Mouse (Mus musculus): ENCODE measurements at regions not wholly inside any gene's neighbourhood (a gene's known extent, or its start where the extent isn't known, plus 50 kb on each side); places are given as distances from the start of the nearest gene placed in this dataset.
"Not testable (repeated sequence)": the region's sequence is repeated elsewhere in the genome, so short reads cannot be mapped to it uniquely, and the experiment has no call there.

- DNase-seq (ENCODE audit: low spot score in 2 of 2) = no peak
Measured at GRCm38 (mm10) chr16:12699557-12699956, 409.9 kb upstream of the Ercc4 start.

DNA sequence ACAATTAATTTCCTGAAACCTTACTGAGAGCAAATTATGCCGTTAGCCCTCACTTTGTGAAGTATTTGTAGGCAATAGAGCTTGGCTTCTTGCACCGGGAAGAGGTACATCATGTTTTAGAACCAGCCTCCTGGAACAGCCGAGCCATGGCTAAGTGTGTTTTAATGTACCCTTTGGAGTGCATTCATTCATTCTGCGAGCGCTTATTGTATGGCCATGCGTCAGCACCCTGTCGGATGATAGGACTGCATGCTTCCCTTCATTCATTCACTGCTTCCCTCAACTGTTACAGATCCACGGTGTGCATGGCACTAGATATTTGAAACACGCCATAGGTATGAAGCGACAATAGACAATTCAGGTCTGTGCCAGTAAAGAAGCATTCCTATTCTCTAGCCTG is 409.4 kb upstream of the Ercc4 start:
- DNase-seq (ENCODE audit: low spot score in 2 of 2) = no peak

DNA sequence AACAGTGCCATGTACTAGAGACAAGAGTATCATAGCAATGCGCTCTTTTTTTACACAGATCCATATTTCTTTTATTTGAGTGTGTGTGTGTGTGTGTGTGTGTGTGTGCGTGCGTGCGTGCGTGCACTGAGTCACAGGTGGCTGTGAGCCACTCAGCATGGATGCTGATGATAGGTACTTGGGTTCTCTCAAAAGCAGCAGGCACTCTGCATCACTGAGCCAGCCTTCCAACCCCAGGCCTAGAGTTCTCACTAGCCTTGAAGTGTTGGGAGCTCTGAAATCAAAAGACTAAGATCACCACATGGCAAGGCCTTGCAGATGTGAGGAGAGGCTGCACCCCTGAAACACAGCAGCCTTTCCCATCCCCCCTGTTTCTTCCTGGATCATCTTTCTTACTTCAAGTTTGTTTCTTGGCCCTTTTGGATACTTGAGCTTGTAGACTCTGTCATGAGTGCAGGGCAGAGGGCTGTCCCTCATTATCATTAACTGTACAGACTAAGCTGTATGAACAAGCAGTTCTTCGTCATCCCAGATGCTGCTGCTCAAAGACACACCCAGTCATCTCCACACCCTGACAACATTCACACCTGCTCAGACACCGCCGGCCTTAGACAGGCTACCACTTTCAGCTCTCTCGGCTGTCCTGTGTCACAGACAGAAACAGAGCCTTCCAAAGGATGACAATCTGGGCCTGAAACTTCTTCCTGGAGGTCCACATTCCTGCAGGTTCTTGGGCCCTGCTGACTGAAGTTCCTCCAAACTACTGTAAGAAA is 405.5 kb upstream of the Ercc4 start:
- DNase-seq (ENCODE audit: low spot score in 2 of 2) = no peak

DNA sequence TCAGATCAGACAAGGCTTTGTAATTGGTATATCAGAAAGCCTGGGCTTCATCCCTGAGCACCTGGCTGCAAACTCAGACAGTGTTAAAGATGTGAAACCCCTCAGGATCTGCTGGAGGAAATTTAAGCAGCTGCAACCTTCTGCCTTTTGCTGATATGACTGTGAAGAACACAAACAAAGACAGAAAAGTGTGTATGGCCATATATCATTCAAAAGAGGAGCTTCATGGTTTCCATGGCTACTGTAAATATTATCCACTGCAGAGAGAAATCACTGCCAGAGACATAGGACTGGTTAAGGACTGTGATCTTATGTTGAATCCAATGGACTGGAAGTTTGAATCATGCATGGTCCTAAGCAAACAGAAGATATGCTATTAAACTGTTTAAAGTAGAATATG is 402.6 kb upstream of the Ercc4 start:
- DNase-seq (ENCODE audit: low spot score in 2 of 2) = no peak

- not testable (repeated sequence) for DNase-seq (ENCODE audit: low spot score in 2 of 2)
Measured at GRCm38 (mm10) chr16:12721368-12721767, 388.1 kb upstream of the Ercc4 start.

DNA sequence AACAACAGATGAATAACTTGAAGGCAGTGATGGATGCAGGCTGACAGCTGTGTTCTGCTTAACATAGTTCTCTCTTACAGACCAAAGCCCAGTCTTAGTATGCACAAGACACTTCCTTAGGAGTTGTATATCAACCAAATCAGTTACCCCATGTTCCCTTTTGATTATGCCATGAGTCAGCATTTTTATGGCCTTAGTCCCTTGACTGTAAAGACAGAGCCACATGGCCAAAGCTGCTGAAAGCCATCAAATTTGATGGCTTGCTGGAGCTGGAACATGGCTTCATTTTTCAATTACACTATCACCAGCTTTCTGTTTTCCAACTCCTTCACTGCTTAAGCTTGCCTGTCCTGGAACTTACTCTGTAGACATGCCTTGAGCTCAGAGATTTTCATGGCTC is 383.4 kb upstream of the Ercc4 start:
- no peak for DNase-seq (ENCODE audit: low spot score in 2 of 2)

DNA sequence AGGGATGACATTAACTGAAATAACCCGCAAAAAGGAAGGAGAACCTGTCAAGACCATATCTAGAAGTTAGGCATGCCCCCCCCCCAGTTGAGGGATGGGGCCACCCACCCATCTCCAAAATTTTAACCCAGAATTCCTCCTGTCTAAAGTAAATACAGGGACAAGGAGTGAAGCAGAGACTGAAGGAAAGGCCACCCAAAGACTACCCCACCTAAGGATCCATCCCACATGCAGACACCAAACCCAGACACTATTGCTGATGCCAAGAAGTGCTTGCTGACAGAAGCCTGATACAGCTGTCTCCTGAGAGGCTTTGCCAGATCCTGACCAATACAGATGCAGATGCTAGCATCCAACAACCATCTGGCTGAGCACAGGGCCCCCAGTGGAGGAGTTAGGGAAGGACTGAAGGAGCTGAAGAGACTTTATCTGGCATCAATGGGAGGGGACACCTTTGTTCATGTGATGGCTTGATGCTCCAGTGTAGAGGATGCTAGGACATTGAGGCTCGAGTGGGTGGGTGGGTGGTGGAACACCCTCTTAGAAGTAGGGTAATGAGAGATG is 379.2 kb upstream of the Ercc4 start:
- not testable (repeated sequence) for DNase-seq (ENCODE audit: low spot score in 2 of 2)

DNA sequence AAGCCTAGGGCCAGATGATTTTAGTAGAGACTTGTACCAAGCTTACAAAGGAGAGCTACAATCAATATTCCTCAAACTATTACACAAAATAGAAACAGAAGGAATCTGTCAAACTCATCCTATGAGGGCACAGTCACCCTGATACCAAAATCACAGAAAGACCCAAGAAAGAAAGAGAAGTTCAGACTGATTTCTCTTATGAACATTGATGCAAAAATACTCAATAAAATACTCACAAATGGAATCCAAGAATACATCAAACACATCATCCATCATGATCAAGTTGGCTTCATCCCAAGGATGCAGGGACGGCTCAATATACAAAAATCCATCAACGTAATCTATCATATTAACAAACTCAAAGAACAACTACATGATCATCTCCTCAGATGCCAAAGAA is 377.9 kb upstream of the Ercc4 start:
- no peak for DNase-seq (ENCODE audit: low spot score in 2 of 2)

- DNase-seq (ENCODE audit: low spot score in 2 of 2) = no peak
Measured at GRCm38 (mm10) chr16:12742472-12742871, 367.0 kb upstream of the Ercc4 start.

DNA sequence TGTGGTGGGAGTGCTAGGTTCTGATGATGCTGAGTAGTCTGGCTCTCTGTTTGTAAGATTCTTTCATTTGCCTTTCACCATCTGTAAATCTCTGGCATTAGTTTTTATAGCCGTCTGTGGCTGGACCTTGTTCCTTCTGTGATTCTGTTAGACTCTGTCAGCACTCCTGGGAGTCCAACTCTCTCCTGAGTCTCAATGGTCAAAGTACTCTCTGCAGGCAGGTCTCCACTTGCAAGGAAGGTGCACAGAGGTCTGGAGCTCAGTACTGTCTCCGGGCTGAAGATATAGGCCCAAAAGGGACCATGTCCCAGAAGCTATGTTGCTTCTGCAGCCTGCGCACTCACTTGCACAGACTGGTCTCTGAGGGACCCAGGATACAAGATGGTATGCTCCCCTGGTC is 356.3 kb upstream of the Ercc4 start:
- no peak for DNase-seq (ENCODE audit: low spot score in 2 of 2)

DNA sequence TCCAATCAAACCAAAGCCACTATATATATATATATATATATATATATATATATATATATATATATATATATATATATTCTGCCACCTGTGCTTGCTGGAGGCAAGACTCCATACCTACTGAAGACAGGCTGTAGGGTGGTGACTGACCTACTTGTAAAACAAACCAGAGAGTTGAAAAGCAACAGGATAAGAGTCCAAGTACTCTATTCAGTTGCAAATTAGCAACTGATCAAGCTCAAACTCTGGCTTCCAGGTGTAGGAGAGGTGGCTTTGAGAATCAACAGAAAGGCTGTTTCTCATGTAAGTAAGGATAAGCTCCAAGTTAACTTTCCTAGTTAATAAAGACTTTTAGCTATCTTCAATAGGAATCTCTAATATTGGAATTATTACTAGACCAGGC is 355.1 kb upstream of the Ercc4 start:
- DNase-seq (ENCODE audit: low spot score in 2 of 2) = no peak

- DNase-seq (ENCODE audit: low spot score in 2 of 2) = no peak
Measured at GRCm38 (mm10) chr16:12758594-12758993, 350.9 kb upstream of the Ercc4 start.

- DNase-seq (ENCODE audit: low spot score in 2 of 2) = no peak
Measured at GRCm38 (mm10) chr16:12764166-12764565, 345.3 kb upstream of the Ercc4 start.

DNA sequence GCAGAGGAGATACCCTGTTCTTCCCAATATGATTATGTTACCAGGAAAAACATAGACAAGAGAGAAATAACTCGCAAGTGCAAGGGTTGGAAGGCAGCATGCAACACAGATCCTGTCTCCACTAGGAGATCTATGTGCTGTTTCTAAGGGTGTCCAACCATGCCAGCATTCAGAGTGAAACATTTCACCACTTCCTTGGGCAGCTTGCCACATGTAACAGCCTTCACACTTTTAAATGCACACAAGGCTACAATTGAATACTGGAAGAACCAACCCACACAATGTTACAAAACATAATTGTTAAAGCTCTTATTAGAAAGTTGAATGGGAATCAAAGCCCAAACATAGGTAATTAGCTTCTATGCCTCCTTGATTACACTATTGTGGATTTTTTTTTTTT is 344.9 kb upstream of the Ercc4 start:
- DNase-seq (ENCODE audit: low spot score in 2 of 2) = no peak

- no peak for DNase-seq (ENCODE audit: low spot score in 2 of 2)
Measured at GRCm38 (mm10) chr16:12766846-12767245, 342.6 kb upstream of the Ercc4 start.

- no peak for DNase-seq (ENCODE audit: low spot score in 2 of 2)
Measured at GRCm38 (mm10) chr16:12768161-12768895, 341.2 kb upstream of the Ercc4 start.

DNA sequence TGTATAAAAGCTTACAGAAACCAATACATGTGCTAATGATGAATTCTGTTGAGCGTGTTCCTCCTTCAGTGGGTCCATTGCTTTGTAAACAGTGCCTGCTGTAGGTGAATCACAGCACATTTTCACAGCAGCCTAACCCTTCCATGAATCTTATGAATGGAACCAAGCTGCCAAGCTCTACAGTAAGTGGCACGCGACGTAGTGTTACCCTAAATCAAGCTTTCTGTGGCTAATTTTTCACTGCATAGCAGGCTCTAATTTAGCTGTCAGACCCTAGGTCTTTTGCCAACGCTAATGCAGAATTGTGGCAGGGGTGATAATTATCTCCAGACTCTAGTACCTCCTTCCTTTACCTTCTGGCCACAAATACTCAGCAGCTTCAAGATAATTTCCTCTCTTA is 339.0 kb upstream of the Ercc4 start:
- DNase-seq (ENCODE audit: low spot score in 2 of 2) = no peak

GRCm38 (mm10) chr16:12772535-12772934 is 336.9 kb upstream of the Ercc4 start:
- no peak for DNase-seq (ENCODE audit: low spot score in 2 of 2)

GRCm38 (mm10) chr16:12775876-12776275 is 333.6 kb upstream of the Ercc4 start:
- DNase-seq (ENCODE audit: low spot score in 2 of 2) = no peak

- no peak for DNase-seq (ENCODE audit: low spot score in 2 of 2)
Measured at GRCm38 (mm10) chr16:12779079-12779478, 330.4 kb upstream of the Ercc4 start.

- no peak for DNase-seq (ENCODE audit: low spot score in 2 of 2)
Measured at GRCm38 (mm10) chr16:12780635-12781034, 328.8 kb upstream of the Ercc4 start.

GRCm38 (mm10) chr16:12785828-12786227 is 323.7 kb upstream of the Ercc4 start:
- no peak for DNase-seq (ENCODE audit: low spot score in 2 of 2)

- DNase-seq (ENCODE audit: low spot score in 2 of 2) = no peak
Measured at GRCm38 (mm10) chr16:12798523-12798922, 311.0 kb upstream of the Ercc4 start.

Measured in natural killer cell, adult 2 months (primary cell).